Mouse (Mus musculus): ENCODE measurements around the gene Abhd15. TPM values are rescaled to one million over a fixed set of nuclear protein-coding genes. Genes with fewer than 3 reads are reported as not detected.

Gene Abhd15
- polyA plus RNA-seq, 1 experiment from 2014 or later, result 3.3 TPM

Other genes starting within 250 kb of the Abhd15 start
- gene Coro6, start 52.7 kb upstream of the Abhd15 start, polyA plus RNA-seq (2014; fragmentation: Nextera tagmentation; extraction: Ambion mirVana), result 4.4 and 7.2 TPM in 2 replicates
- gene Ankrd13b, start 25.4 kb upstream of the Abhd15 start, polyA plus RNA-seq (2014; fragmentation: Nextera tagmentation; extraction: Ambion mirVana), result 11.4 and 11.6 TPM in 2 replicates
- 15.1 and 16.7 TPM in 2 replicates for gene Git1, start 21.6 kb upstream of the Abhd15 start, polyA plus RNA-seq (2014; fragmentation: Nextera tagmentation; extraction: Ambion mirVana)
- 51.2 and 52.3 TPM in 2 replicates for gene Trp53i13, start 859 bp downstream of the Abhd15 start, polyA plus RNA-seq (2014; fragmentation: Nextera tagmentation; extraction: Ambion mirVana)
- gene Gm10392, start 4.1 kb downstream of the Abhd15 start, polyA plus RNA-seq (2014; fragmentation: Nextera tagmentation; extraction: Ambion mirVana), result not detected in 2 replicates
- 19.1 and 19.6 TPM in 2 replicates for gene Taok1, start 92.7 kb downstream of the Abhd15 start, polyA plus RNA-seq (2014; fragmentation: Nextera tagmentation; extraction: Ambion mirVana)
- gene Nufip2, start 171.0 kb downstream of the Abhd15 start, polyA plus RNA-seq (2014; fragmentation: Nextera tagmentation; extraction: Ambion mirVana), result 4.6 and 6.5 TPM in 2 replicates
- gene Cryba1, start 210.2 kb downstream of the Abhd15 start, polyA plus RNA-seq (2014; fragmentation: Nextera tagmentation; extraction: Ambion mirVana), result not detected in 2 replicates
- gene Myo18a, start 248.1 kb downstream of the Abhd15 start, polyA plus RNA-seq (2014; fragmentation: Nextera tagmentation; extraction: Ambion mirVana), result 39.8 and 44.1 TPM in 2 replicates